Mouse (Mus musculus) MEL-GATA-1-ER (cell line): Measurements from ENCODE around the gene Lif.

Experiments
- DNase-seq: peaks from one replicate; pipeline ENCODE4 v3.0.0-alpha.2; 2012; ENCODE audit warnings: low read depth; ENCODE audit errors: extremely low read depth

Lif gene

GRCm38 (mm10) chr11:4256846-4257607 lies at the start of gene Lif:
TSS of gene Lif (plus strand) at chr11:4257557.
- DNase-seq = no peak

DNA sequence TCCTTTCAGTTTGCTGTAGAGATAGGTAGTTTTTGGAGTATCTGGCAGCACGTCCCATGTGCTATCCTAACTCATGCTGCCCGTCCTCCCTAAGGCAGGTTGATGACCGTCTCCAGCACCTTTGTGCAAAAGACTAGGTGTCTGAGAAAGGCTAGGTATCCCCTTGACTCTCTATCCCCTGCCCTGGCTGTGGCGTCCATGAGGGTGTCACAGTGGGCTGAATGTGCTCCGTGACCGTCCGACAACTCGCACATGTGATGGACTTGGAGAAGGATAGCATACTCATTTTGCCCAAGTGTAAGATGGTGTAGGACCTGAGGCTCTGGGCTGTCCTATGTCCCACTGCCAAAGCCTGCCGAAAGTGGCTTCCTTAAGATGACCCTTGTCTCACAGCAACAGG lies 49.7 kb upstream of the Lif start:
- no peak for DNase-seq

- DNase-seq = no peak
These were observed 47.8 kb upstream of the Lif start for GRCm38 (mm10) chr11:4209556-4209955.

GRCm38 (mm10) chr11:4210786-4211185 lies 46.6 kb upstream of the Lif start:
- DNase-seq = no peak

- DNase-seq = no peak
These were observed 44.2 kb upstream of the Lif start for GRCm38 (mm10) chr11:4213107-4213506.

- no peak for DNase-seq
These were observed 42.8 kb upstream of the Lif start for GRCm38 (mm10) chr11:4214572-4214971.

- no peak for DNase-seq
These were observed 42.3 kb upstream of the Lif start for GRCm38 (mm10) chr11:4215061-4215460.

DNA sequence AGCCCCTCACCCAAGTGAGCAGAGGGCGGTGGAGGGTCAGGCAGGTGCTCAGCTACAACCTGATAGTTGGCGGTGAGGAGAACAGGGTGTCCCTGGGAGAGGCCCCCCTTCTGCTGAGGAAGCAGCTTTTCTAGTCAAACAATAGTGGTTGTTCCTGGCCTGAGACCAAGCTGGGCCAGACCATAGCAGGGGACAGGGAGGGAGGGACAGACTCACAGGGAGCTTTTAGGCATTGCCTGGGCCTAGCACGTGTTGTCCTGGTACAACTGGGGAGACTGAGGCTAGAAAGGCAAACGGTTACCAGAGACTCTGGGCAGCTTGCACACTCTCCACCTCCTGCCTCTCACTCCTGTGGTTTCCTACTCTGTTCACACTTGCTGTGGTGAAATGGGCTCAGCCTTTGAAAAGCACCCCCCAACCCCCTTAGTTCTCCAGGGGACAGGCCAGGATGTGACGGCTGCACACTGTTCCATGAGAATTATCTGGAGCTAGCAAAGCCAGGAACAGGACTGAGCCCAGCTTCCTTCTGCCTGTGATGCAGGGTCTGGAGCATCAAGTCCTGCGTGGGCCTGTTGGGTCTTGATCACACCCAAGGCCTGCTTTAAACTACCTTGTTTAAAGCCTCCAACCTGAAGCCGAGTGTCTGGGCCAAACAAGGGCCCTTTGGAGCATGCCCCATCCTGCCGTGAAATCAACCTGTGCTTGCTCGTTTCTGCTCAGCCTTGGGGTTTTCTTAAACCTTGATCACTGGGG lies 40.9 kb upstream of the Lif start:
- no peak for DNase-seq

DNA sequence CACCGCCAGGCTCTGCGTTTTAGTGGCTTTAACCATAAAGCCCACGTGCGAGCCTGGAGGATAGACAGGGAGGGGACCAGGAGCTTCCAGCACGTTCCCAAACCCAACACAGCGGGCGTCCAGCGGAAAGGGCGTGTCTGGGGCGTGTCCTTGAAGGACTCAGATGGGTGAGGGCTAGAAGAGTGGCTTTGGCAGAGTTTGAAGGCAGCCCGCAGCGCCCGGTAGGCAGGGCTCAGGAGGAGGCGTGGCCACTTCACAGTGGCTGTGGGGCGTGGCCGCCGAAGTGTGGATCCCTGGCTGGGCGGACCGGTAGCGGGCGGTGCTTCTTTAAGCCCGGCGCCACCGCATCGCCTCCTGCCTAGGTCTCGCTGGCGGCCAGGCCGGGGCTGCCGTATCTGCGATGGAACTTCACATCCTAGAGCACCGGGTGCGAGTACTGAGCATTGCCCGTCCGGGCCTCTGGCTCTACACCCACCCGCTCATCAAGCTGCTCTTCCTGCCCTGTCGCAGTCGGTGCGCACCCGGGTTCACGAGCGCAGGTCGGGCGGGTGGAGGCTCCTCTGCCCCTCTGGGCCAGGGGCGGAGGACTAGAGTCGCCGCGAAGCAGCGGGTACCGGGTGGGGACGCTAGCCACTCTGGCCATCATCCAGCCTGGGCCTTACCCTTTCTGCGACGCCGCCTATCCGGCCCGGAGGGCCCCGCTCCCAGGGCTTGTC lies 39.3 kb upstream of the Lif start, which contains the start of gene Castor1:
Gene Castor1 (plus strand): TSS at position 312 of the 716 bp plus-strand sequence.
- DNase-seq = peak; percentile 92

- no peak for DNase-seq
These were observed 38.7 kb upstream of the Lif start for GRCm38 (mm10) chr11:4218637-4219036.

GRCm38 (mm10) chr11:4219317-4219751 lies 38.0 kb upstream of the Lif start:
- DNase-seq = no peak

DNA sequence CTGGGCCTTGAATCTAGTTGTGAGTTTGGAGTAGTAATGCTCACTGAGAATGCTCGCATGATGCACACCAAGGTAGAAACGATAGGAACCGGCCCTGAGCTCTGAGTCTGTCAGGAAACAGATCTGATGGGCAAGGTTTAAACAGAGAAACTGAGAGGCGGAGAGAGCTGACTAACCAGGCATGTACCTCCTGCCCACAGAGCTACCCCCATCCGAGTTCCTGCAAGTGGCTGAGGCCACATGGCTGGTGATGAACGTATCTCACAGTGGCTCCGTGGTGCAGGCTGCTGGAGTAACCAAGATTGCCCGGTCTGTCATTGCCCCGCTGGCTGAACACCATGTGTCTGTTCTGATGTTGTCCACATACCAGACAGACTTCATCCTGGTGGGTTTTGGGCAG lies 37.4 kb upstream of the Lif start:
- no peak for DNase-seq

DNA sequence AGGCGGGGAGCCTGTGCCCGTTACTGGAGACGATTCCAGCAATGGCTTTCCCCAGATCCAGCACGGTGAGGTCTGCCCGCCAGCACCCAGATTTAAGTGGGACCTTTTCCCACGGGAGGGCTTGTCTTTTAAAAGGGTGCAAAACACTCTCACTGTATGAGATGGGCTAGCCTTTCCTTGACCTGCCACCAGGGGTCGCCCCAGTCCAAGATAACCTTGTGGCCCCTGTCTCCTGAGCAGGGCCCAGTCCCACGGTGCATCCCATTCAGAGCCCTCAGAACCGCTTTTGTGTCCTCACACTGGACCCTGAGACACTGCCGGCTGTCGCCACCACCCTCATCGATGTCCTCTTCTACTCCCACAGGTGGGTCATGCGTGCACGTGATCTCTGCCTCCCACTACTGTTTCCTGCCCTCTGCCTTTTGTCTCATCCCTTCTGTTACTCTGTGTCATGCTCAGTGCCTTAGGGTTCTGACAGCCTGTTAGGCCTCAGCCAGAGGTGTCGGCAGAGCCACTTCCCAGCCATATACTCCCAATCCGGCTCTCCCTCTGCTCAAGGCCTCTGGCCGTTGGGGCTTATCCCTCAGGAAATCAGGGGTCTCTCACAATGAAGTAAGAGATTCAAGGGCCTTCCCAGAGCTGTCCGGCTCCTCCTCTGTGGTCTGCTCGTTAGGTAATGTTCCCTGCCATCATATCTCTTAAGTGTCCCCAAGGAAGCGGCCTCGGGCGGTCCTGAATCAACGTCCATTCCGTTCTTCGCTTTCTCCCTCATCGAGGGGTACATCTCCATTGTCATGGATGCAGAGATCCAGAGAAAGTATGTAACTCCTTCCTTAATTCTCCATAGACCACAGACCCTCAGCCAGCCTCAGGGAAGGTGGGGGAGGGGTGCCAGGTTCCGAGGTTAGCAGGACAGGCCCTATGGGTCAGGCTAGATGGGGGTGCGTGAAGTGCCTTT lies 36.6 kb upstream of the Lif start:
- no peak for DNase-seq

DNA sequence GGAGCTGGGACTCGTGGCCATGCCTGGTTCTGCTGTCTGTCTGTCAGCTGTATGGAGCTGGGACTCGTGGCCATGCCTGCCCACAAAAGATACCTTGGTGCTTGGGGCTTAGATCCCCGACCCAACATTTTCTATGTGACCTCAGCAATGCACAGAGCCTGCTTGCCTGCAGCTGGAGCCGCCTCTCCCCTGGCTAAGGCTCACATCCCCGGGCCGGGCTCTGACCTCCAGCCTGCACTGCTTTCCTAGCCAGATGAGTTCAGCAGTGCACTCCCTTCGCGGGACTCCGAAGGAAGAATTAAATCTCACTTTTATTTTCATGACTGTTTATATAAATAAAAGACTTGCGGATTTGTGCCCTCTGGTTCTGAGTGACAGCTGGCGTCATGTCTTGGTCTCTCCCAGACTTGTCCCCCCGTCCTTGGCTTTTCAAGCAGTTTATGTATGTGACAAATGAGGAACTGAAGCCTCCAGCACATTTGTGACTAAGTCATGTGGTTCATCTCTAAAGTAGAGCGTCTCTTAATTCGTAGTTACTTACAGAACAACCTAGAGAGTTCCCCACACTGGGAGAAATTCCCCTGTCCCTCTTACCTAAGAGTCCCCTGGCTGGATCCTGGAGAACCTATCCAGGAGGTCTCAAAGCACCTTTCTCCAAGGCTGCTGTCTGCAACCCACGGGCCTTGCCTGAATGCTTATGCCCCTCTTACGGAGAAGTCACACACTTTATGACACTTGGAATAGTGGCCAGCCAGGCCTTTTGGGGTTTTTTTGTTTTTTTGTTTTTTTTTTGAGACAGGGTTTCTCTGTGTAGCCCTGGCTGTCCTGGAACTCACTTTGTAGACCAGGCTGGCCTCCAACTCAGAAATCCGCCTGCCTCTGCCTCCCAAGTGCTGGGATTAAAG lies 35.1 kb upstream of the Lif start:
- DNase-seq = no peak

DNA sequence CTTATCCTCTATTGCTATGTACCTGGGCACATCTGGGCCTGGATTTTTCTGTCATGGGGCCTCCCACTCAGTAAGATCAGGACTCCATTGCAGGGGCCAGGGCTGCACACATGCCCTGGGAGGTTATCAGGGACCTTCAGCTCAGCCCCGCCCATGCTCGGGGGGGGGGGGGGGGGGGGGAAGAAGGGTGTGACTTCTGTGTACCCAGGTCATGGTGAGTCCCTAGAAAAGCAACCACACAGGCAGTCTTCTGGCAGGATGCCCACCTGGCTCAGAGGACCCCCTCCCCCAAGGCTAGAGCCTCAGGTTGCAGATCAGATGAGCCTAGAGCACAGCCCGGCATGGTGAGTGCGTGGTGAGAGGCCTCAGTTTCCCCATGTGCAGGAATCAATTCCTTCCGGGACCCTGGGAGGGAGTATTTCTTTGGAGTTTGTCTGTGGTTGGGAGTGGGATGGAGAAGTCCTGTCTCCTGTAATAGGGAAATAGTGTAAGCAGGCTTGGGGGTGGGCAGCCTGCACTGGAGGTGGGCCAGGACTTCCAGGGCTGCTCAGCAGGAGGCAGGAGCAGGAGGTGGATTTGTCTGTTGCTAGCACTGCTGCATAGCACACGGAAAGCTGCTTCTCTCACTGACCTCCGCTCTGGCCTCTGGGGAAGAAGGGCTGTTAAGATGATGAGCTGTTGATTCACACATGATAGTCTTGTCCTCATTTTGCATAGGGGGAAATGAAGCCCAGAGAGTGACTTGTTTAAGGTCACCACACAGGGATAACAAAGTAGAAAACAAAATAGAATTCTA lies 33.8 kb upstream of the Lif start:
- DNase-seq = no peak

- DNase-seq = no peak
These were observed 33.1 kb upstream of the Lif start for GRCm38 (mm10) chr11:4224223-4224622.

- DNase-seq = no peak
These were observed 30.6 kb upstream of the Lif start for GRCm38 (mm10) chr11:4226569-4227325.

GRCm38 (mm10) chr11:4228463-4228862 lies 28.9 kb upstream of the Lif start:
- DNase-seq = no peak
